Mouse (Mus musculus) ES-Bruce4 (cell line): ENCODE measurements around the gene Ascl5.
A peak's percentile ranks its signal among the peaks of the same experiment; 100 is the strongest.

Source experiments
- CTCF ChIP-seq: IDR thresholded peaks from one replicate; pipeline ENCODE4 v1.8.1; 2011; ENCODE audit warnings: low read depth, low read length
- EP300 ChIP-seq: IDR thresholded peaks from 2 replicates; pipeline ENCODE4 v1.6.1; 2011; ENCODE audit warnings: low read depth, low read length; ENCODE audit not compliant: insufficient read depth
- POLR2A ChIP-seq: IDR thresholded peaks from one replicate; pipeline ENCODE4 v1.8.1; 2011; ENCODE audit warnings: low read length; ENCODE audit not compliant: insufficient read depth

GRCm38 (mm10) chr1:136047432-136047831, 3.2 kb upstream of the Ascl5 start:
- TF ChIP-seq POLR2A, result no peak
- no peak for TF ChIP-seq EP300
- TF ChIP-seq CTCF, result peak; percentile 44
